28 mouse cellular contexts compared by ENCODE assay signal in genomic region chr4:124683474-124683873, GRCm38 (mm10). TPM values are rescaled to one million over a fixed set of nuclear protein-coding genes. Genes with fewer than 3 reads are reported as not detected.
A peak's percentile ranks its signal among the peaks of the same experiment; 100 is the strongest.
DNase-seq lines count a peak whose midpoint lies in the region; ATAC-seq and TF ChIP-seq lines count a peak whose summit lies in the region.
"Had no signal": no experiment of that assay in that cellular context is flagged by ENCODE, and none has a peak within 500 bp of the region (broad histone marks: within the 10 kb centered on the region; RNA-seq: fewer than 3 reads in every experiment).

No protein-coding gene starts in this region.

- H3K27me3 ChIP-seq in stomach, postnatal 0 days (ENCODE audit: control insufficient read depth, insufficient read depth, low read length), result no peaks in the 10 kb centered on the region
- H3K27me3 ChIP-seq: embryonic facial prominence, embryonic 13.5 days; forebrain, embryonic 12.5 days; forebrain, embryonic 15.5 days; heart, embryonic 13.5 days; Patski had no signal

- no peak for TF ChIP-seq CTCF in stomach, postnatal 0 days (IDR thresholded peaks at IDR 0.05; ENCODE audit: low read depth)

- peak; percentile 31 to 52 for DNase-seq in cerebellum, adult 18-20 months
- DNase-seq in cerebellum, adult 8-10 months, result no peak
- DNase-seq in cerebellum, postnatal 10 days, result peak; percentile 63 to 71
- DNase-seq in cerebellum, postnatal 4 days (ENCODE audit: low spot score in 2 of 2), result no peak
- peak; percentile 39 for DNase-seq in brain, adult 2 months (ENCODE audit: low read depth, low spot score)
- no peak for DNase-seq in stomach, postnatal 0 days (ENCODE audit: low spot score)
- DNase-seq: adrenal gland, postnatal 10 days; adrenal gland, postnatal 36 days; embryo, embryonic 11 days; gastrocnemius, postnatal 25 days; heart, adult 2 months; heart, postnatal 14 days; heart, postnatal 4 days; kidney, adult 18-20 months had no signal

- no peak overlapping the region for H3K4me3 ChIP-seq in stomach, postnatal 0 days (ENCODE audit: low read depth, low read length)
- H3K4me3 ChIP-seq: embryonic facial prominence, embryonic 10.5 days; embryonic facial prominence, embryonic 13.5 days; erythroblast, embryonic 14.5 days; forebrain, embryonic 12.5 days; forebrain, embryonic 15.5 days; heart, adult 2 months; heart, embryonic 10.5 days; heart, embryonic 13.5 days had no signal

- no peak for TF ChIP-seq EP300 in stomach, postnatal 0 days (optimal IDR thresholded peaks at IDR 0.05)

- peaks cover 31% of the 10 kb centered on the region for H3K36me3 ChIP-seq in stomach, postnatal 0 days (ENCODE audit: control insufficient read depth, insufficient read depth, low read length)

- no peak overlapping the region for H3K4me2 ChIP-seq in stomach, postnatal 0 days (replicated peaks; ENCODE audit: low read depth)
- H3K4me2 ChIP-seq: embryonic facial prominence, embryonic 13.5 days; forebrain, embryonic 12.5 days; forebrain, embryonic 15.5 days; heart, embryonic 13.5 days; hindbrain, embryonic 14.5 days had no signal

- no peaks in the 10 kb centered on the region for H3K4me1 ChIP-seq in stomach, postnatal 0 days (replicated peaks; ENCODE audit: control insufficient read depth, insufficient read depth)
- H3K4me1 ChIP-seq: embryonic facial prominence, embryonic 10.5 days; embryonic facial prominence, embryonic 13.5 days; forebrain, embryonic 12.5 days; forebrain, embryonic 15.5 days had no signal

- WGBS in stomach, postnatal 0 days, result 81% methylated on average over 4 of the region's 4 CpGs

- no peak overlapping the region for H3K9ac ChIP-seq in stomach, postnatal 0 days (ENCODE audit: low read length)
- H3K9ac ChIP-seq: embryonic facial prominence, embryonic 13.5 days; forebrain, embryonic 12.5 days; forebrain, embryonic 15.5 days; heart, embryonic 13.5 days; hindbrain, embryonic 14.5 days had no signal

- 0 out of 2 replicates have a peak overlapping the region, but pooled peaks have one; percentile 18 for H3K27ac ChIP-seq in stomach, postnatal 0 days (replicated peaks)
- H3K27ac ChIP-seq: embryonic facial prominence, embryonic 10.5 days; embryonic facial prominence, embryonic 13.5 days; forebrain, embryonic 12.5 days; forebrain, embryonic 15.5 days; heart, adult 2 months; heart, embryonic 10.5 days; heart, embryonic 13.5 days; hindbrain, embryonic 14.5 days; hindbrain, postnatal 0 days had no signal

- no peaks in the 10 kb centered on the region for H3K9me3 ChIP-seq in stomach, postnatal 0 days (ENCODE audit: control insufficient read depth, low read length)
- H3K9me3 ChIP-seq: embryonic facial prominence, embryonic 10.5 days; embryonic facial prominence, embryonic 13.5 days; forebrain, embryonic 12.5 days; forebrain, embryonic 15.5 days; heart, embryonic 10.5 days; heart, embryonic 13.5 days had no signal

- no peak for ATAC-seq in stomach, postnatal 0 days (ENCODE audit: low FRiP score, low TSS enrichment)
- ATAC-seq in megakaryocyte progenitor cell, adult 5-6 weeks (replicated peaks; ENCODE audit: poor library complexity), result no peak
- ATAC-seq: forebrain, embryonic 15.5 days; hindbrain, postnatal 0 days; inflammation-experienced regulatory T-cells, adult 6 months; intestine, embryonic 16.5 days; Patski had no signal

RNA-seq across cellular contexts. Expression of gene Utp11, which starts 9.9 kb away (rescaled TPM):
- polyA plus RNA-seq in stomach, postnatal 0 days (2015; fragmentation: Nextera tagmentation; extraction: Ambion mirVana), result 105 TPM in 2 replicates
- total RNA-seq in megakaryocyte progenitor cell, adult 5-6 weeks (2015), result 78.0 and 81.5 TPM in 2 replicates
- total RNA-seq in megakaryocyte progenitor cell, adult 5-6 weeks (2017), result 70.8 and 93.1 TPM in 2 replicates

RNA-seq across cellular contexts. Expression of gene Fhl3, which starts 17.0 kb away (rescaled TPM):
- 7.4 and 9.0 TPM in 2 replicates for polyA plus RNA-seq in stomach, postnatal 0 days (2015; fragmentation: Nextera tagmentation; extraction: Ambion mirVana)
- 17.1 and 19.3 TPM in 2 replicates for total RNA-seq in megakaryocyte progenitor cell, adult 5-6 weeks (2015)
- 4.9 and 5.3 TPM in 2 replicates for total RNA-seq in megakaryocyte progenitor cell, adult 5-6 weeks (2017)

RNA-seq across cellular contexts. Expression of gene Pou3f1, which starts 26.9 kb away (rescaled TPM):
- 0.13 TPM in 2 replicates for polyA plus RNA-seq in stomach, postnatal 0 days (2015; fragmentation: Nextera tagmentation; extraction: Ambion mirVana)
- total RNA-seq in megakaryocyte progenitor cell, adult 5-6 weeks (2015), result 0.05 TPM in 1 of 2 replicates, not detected in the other
- total RNA-seq in megakaryocyte progenitor cell, adult 5-6 weeks (2017), result not detected in 2 replicates
- total RNA-seq: adrenal gland, adult 18-20 months had no signal
- polyA plus RNA-seq: inflammation-experienced regulatory T-cells, adult 6 months had no signal

RNA-seq across cellular contexts. Expression of gene Sf3a3, which starts 31.1 kb away (rescaled TPM):
- 58.7 and 63.5 TPM in 2 replicates for polyA plus RNA-seq in stomach, postnatal 0 days (2015; fragmentation: Nextera tagmentation; extraction: Ambion mirVana)
- 98.5 and 113 TPM in 2 replicates for total RNA-seq in megakaryocyte progenitor cell, adult 5-6 weeks (2015)
- 158 and 175 TPM in 2 replicates for total RNA-seq in megakaryocyte progenitor cell, adult 5-6 weeks (2017)

RNA-seq across cellular contexts. Expression of gene Inpp5b, which starts 58.2 kb away (rescaled TPM):
- polyA plus RNA-seq in stomach, postnatal 0 days (2015; fragmentation: Nextera tagmentation; extraction: Ambion mirVana), result 23.5 and 24.8 TPM in 2 replicates
- 32.9 and 36.0 TPM in 2 replicates for total RNA-seq in megakaryocyte progenitor cell, adult 5-6 weeks (2015)
- 28.6 and 31.4 TPM in 2 replicates for total RNA-seq in megakaryocyte progenitor cell, adult 5-6 weeks (2017)

Comparison
In these comparisons a context has a peak if more than half of its experiments do, and no peak if none do; other contexts are left out.
1. DNase-seq: peak in cerebellum, adult 18-20 months (2 of 2), cerebellum, postnatal 10 days (2 of 2) and brain, adult 2 months (single experiment); none in cerebellum, adult 8-10 months (single experiment), cerebellum, postnatal 4 days (0 of 2) and stomach, postnatal 0 days (single experiment).